Mouse (Mus musculus): ENCODE results near the gene Flt3l. TPM values are rescaled to one million over a fixed set of nuclear protein-coding genes. Genes with fewer than 3 reads are reported as not detected.
A peak's percentile ranks its signal among the peaks of the same experiment; 100 is the strongest.
"Not testable (repeated sequence)": the region's sequence is repeated elsewhere in the genome, so short reads cannot be mapped to it uniquely, and the experiment has no call there.

The Flt3l gene
- polyA plus RNA-seq, 1 experiment from 2014 or later = 5.1 TPM

DNA sequence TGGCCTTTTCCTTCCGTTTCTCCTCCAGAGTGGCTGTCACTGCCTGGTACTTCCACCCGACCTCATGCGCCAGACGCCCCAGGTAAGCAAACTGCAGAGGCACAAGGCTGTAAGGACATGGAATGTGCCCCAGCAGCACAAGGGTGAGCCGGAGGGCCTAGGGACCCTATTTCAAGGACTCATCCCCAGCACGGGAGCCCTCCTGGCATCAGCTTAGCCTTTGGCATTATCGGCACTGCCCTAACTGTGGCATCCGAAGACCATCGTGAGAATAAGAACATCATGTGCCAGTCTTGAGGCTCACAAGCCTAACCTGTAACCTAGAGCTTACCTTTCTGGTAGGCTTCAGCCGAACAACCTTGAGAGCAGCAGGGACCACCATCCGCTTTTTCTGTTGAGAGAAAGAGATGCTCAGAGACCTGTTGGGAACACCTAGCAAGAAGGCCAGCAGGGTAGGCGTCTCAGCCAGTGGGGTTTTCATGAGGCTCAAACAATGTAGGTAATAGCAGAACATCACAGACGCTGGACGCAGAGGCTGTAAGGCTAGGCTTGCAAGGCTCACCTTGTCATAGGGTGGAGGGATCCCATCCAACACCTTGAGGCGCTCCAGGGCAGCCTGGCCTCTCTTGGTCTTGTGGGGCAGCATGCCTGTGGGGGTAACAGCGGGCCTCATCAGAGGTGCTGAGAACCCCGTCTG, 9.9 kb downstream of the Flt3l start:
- Histone ChIP-seq H3K27ac (ENCODE audit: low read length) (no peak overlapping the region), H3K9ac (replicated peaks; ENCODE audit: low read depth) (no peak overlapping the region), H3K4me2 (replicated peaks; ENCODE audit: low read depth, low read length) (no peak overlapping the region), H3K27me3 (replicated peaks; ENCODE audit: insufficient read depth, low read length) (no peaks in the 10 kb centered on the region), H3K9me3 (ENCODE audit: low read length) (no peaks in the 10 kb centered on the region), H3K4me3 (ENCODE audit: low read depth, low read length) (no peak overlapping the region), H3K4me1 (ENCODE audit: insufficient read depth, low read depth, low read length) (peaks cover 12% of the 10 kb centered on the region; the same call in 1 of the 2 replicates), H3K36me3 (ENCODE audit: insufficient read depth, low read length) (0 out of 2 replicates have a peak, but pooled peaks cover 17% of the 10 kb centered on the region)
- TF ChIP-seq EP300 (IDR thresholded peaks at IDR 0.05) = no peak
- DNase-seq (ENCODE audit: low spot score) (no peak), ATAC-seq (no peak)
- 67% methylated on average over 17 of the region's 17 CpGs for WGBS

DNA sequence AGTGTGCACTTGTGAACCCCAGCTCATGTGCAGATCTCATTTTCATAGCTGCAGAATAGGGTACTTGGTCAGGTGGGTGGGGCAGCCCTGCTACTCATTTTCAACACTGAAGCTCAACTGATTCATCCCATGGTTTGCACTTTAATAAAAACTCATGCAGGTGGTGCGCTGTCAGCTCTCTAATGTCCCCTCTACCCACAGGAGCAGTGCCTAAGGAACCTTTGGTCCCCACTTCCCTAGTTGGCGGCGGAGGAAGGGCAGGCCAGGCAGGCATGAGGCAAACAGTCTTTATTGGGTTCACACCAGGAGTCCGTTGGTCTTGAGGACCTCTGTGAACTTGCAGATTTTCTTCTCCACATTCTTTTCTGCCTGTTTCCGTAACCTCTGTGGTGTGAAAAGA, 10.6 kb downstream of the Flt3l start:
- not testable (repeated sequence) for H3K9ac ChIP-seq (replicated peaks; ENCODE audit: low read depth); H3K4me3 ChIP-seq (ENCODE audit: low read depth, low read length); H3K4me2 ChIP-seq (replicated peaks; ENCODE audit: low read depth, low read length); DNase-seq (ENCODE audit: low spot score); ATAC-seq; H3K27ac ChIP-seq (ENCODE audit: low read length); H3K27me3 ChIP-seq (replicated peaks; ENCODE audit: insufficient read depth, low read length); H3K9me3 ChIP-seq (ENCODE audit: low read length)
- Histone ChIP-seq H3K4me1 (ENCODE audit: insufficient read depth, low read depth, low read length) (peaks cover 12% of the 10 kb centered on the region; the same call in 1 of the 2 replicates), H3K36me3 (ENCODE audit: insufficient read depth, low read length) (0 out of 2 replicates have a peak, but pooled peaks cover 17% of the 10 kb centered on the region)
- 64% methylated on average over 5 of the region's 5 CpGs for WGBS

DNA sequence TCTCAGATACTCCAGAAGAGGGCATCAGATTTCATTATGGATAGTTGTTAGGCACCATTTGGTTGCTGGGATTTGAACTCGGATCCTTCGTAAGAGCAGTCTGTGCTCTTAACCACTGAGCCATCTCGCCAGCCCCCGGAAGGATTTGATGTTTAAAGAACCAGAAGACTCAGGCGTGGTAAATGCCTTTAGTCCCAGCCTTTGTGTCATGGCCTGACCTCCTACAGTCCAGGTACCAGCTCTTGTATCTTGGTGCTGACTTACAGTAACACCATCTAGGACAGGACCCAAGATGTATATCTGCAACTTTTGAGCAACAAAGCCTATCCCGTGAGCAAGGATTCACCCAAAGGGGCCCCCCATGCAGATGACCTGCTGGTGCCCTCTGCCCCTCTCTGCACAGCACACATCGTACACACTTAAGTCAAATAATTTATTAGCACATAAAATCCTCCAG, 11.1 kb downstream of the Flt3l start:
- WGBS = 21% methylated on average over 7 of the region's 7 CpGs
- Histone ChIP-seq H3K9me3 (ENCODE audit: low read length) (no peaks in the 10 kb centered on the region), H3K4me3 (ENCODE audit: low read depth, low read length) (no peak overlapping the region), H3K27me3 (replicated peaks; ENCODE audit: insufficient read depth, low read length) (no peaks in the 10 kb centered on the region), H3K27ac (ENCODE audit: low read length) (no peak overlapping the region), H3K36me3 (ENCODE audit: insufficient read depth, low read length) (peaks cover 21% of the 10 kb centered on the region; the same call in 1 of the 2 replicates), H3K4me2 (replicated peaks; ENCODE audit: low read depth, low read length) (no peak overlapping the region), H3K4me1 (ENCODE audit: insufficient read depth, low read depth, low read length) (peaks cover 12% of the 10 kb centered on the region; the same call in 1 of the 2 replicates), H3K9ac (replicated peaks; ENCODE audit: low read depth) (no peak overlapping the region)
- ATAC-seq (no peak), DNase-seq (ENCODE audit: low spot score) (no peak)
- TF ChIP-seq CTCF (IDR thresholded peaks at IDR 0.05) (peak; percentile 40; the same call in 1 of the 2 replicates), EP300 (IDR thresholded peaks at IDR 0.05) (no peak)

DNA sequence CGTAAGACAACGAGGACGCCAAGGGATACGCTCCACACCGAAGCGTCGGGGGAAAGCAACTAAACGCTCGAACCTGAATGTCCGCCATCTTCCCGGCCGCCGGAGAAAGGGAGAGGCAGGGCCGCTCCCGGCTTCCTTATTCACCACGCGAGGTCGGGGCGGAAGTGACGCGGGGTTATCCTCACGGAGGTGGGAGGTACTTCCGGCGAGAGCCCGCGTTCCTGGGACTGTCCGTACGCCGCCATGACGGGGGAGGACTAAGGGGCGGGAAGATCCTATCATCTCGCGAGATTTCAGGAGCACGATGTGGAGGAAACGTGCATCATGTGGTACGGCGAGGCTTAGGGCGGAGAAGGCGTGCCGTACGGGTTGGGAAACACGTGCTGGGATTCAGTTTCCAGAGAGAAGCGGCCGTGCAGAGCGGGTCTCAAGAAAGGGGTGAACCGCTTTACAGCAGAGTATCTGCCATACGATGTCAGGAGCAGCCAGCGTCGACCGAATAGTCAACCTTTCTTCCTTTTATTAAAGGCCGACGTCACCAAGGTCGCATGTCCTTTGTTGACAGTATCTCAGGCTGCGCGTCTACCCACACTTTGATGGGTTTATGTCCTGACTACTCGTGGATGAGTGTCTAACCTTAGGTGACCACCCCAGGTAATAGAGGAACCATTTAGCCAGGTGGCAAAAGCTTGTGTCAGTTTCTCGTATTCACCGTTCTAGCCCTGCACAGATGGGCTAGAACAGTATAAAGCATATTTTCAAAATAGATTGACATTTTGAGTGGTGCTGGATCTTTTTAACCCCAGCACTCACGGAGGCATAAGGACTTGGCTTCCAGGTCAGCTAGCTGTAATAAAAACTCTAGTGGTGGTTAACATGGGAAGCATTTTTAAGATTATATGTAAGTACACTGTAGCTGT, 11.7 kb downstream of the Flt3l start, which contains the start of gene Rps11:
TSS of gene Rps11 (minus strand) at position 216 of the 920 bp plus-strand sequence.
- Histone ChIP-seq H3K27me3 (replicated peaks; ENCODE audit: insufficient read depth, low read length) (no peaks in the 10 kb centered on the region), H3K4me1 (ENCODE audit: insufficient read depth, low read depth, low read length) (peaks cover 12% of the 10 kb centered on the region; the same call in 1 of the 2 replicates), H3K27ac (ENCODE audit: low read length) (peak within 1 kb of the TSS; percentile 70), H3K36me3 (ENCODE audit: insufficient read depth, low read length) (peaks cover 26% of the 10 kb centered on the region; the same call in 1 of the 2 replicates), H3K9ac (replicated peaks; ENCODE audit: low read depth) (peak within 1 kb of the TSS; percentile 82), H3K4me3 (ENCODE audit: low read depth, low read length) (peak within 1 kb of the TSS; percentile 76), H3K4me2 (replicated peaks; ENCODE audit: low read depth, low read length) (peak within 1 kb of the TSS; percentile 73), H3K9me3 (ENCODE audit: low read length) (no peaks in the 10 kb centered on the region)
- DNase-seq (ENCODE audit: low spot score) = peak; percentile 100
- peak; percentile 82 for ATAC-seq
- peak; percentile 66 for TF ChIP-seq EP300 (IDR thresholded peaks at IDR 0.05)
- no peak for TF ChIP-seq CTCF (IDR thresholded peaks at IDR 0.05)
- 1% methylated on average over 58 of the region's 59 CpGs for WGBS

DNA sequence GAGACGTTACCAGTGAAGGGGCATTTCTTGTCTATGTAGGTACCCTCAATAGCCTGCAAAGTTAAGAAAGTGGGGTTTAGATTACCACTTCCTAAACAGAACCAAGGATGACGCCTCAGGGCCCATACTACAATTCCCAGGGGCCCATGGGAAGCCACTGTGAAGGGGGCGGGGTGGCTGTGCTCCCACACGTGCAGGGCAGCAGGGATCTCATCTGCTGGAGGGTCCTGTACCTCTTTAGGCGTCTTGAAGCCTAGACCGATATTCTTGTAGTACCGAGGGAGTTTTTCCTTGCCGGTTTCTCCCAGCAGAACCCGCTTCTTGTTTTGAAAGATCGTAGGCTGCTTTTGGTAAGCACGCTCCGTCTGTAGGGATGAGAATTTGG, 13.1 kb downstream of the Flt3l start:
- Histone ChIP-seq H3K36me3 (ENCODE audit: insufficient read depth, low read length) (peaks cover 26% of the 10 kb centered on the region; the same call in 1 of the 2 replicates), H3K4me1 (ENCODE audit: insufficient read depth, low read depth, low read length) (peaks cover 12% of the 10 kb centered on the region; the same call in 1 of the 2 replicates), H3K9me3 (ENCODE audit: low read length) (no peaks in the 10 kb centered on the region), H3K27me3 (replicated peaks; ENCODE audit: insufficient read depth, low read length) (no peaks in the 10 kb centered on the region), H3K4me2 (replicated peaks; ENCODE audit: low read depth, low read length) (peak overlapping the region; percentile 73), H3K4me3 (ENCODE audit: low read depth, low read length) (peak overlapping the region; percentile 76), H3K9ac (replicated peaks; ENCODE audit: low read depth) (0 out of 2 replicates have a peak overlapping the region, but pooled peaks have one; percentile 82), H3K27ac (ENCODE audit: low read length) (no peak overlapping the region)
- ATAC-seq = no peak
- TF ChIP-seq EP300 (IDR thresholded peaks at IDR 0.05) (no peak), CTCF (IDR thresholded peaks at IDR 0.05) (no peak)
- peak; percentile 59 for DNase-seq (ENCODE audit: low spot score)
- WGBS = 10% methylated on average over 12 of the region's 12 CpGs

All from lung, postnatal 0 days (tissue).